Mouse (Mus musculus) mouse trophoblast stem cell (cell line): ENCODE data around the gene Itpa.

Experiments
- in situ Hi-C, 2 experiments: fragments of 300-500 bp; cut with MseI, MboI; formaldehyde crosslinking; loops; 2 replicates in 1 of 2; 3 replicates in 1 of 2; pipeline ENCODE4 v1.15.1; 2025

Gene Itpa

DNA sequence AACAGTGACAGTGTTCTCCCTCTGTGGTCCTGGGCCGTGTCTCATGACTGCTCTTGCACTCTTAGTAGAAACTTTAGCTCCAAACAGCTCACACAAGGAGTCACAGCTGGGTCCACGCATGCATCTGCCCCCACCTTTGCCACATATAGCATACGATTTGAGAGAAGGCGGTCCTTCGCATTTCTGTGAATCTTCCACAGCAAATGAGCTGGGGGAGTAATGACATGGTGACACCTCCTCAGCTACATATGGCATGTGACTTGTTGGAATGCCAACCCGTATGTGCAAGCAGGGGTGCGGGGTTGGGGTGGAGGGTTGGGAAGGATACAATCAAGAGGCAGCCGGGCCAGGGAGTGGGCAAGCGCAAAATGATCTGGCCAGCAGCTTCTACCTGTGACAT lies 10.9 kb upstream of the Itpa start:
- in situ Hi-C loops = no loop called here

DNA sequence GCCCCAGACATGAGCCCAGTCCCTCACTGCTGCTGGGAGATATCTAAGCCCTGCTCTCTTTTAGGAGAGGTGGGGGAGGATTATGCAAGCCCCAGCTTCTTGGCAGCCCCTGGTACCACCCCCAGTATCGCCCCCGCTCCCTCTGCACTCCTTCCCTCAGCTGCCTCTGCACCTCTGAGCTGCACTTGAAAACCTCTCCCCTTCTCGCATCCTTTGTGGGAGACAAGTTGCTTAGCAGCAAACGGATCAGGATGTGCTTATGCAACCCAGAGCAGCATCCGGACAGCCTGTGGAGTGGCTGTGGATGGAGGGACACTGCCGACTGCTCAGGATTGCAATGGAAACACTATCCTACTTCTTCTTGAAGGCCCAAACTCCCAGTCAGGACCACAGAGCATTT lies 9.9 kb upstream of the Itpa start:
- in situ Hi-C loops = no loop called here

- in situ Hi-C loops = no loop called here
These were observed 8.9 kb upstream of the Itpa start for GRCm38 (mm10) chr2:130658530-130658929.

DNA sequence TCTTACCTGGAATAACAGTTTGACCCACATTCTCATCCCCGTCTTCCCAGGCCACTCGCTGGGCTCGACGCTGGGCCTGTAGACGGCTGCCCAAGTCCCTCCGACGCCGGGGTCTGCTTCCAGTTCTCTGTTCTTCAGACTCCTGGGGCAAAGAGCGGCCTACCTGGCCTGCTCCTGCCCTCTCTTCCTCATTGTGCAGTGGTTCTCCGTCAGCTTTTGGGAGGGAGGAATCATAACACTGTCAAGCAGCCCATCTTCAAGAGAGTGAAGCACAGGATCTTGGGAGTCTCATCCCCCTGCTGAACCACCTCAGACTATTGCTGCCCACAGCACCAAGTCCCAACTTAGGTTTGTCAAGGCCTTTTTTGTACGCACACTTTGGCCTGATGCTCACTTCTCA lies 4.1 kb upstream of the Itpa start:
- in situ Hi-C loops = no loop called here

- in situ Hi-C loops = no loop called here
These were observed 3.2 kb upstream of the Itpa start, which contains the start of gene Ddrgk1 for GRCm38 (mm10) chr2:130664102-130664701. TSS of gene Ddrgk1 (minus strand) at chr2:130664659.

DNA sequence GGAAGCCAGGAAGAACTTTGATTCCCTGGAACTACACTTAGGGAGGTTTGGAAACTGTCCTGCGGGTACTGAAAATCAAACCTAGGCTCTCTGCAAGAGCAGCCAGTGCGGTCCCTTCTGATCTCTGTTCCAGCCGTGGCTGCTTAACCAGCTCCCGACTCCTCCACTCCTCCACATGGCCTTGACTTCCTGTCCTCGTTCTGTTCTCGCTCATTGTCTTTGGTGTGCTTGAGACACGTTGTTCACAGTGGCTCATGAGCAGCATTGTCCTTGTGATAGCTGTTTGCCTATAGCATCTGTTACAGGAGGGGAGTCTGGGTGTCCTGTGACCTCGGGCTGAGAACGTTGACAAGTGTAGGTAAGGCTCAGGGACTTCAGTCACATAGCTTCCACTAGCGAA lies 9.8 kb downstream of the Itpa start:
- in situ Hi-C loops = no loop called here

DNA sequence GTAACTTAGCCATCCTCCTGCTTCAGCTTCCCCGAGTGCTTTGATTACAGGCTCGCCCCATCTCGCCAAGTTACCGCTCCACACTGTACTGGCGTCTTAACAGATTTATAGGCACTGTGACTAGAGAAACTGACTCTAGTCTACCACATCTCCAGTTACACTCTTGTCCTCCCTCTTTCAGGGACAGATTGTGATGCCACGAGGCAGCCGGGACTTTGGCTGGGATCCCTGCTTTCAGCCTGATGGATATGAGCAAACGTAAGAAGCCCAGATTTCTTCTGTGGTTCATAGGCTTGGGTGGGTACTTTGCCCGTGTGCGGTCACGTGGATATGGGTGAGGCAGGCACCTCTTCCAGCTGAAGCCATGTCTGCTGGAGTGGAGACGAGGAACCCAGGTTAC lies 11.7 kb downstream of the Itpa start:
- in situ Hi-C loops = no loop called here

GRCm38 (mm10) chr2:130679899-130680298 lies 12.5 kb downstream of the Itpa start:
- in situ Hi-C loops = no loop called here

DNA sequence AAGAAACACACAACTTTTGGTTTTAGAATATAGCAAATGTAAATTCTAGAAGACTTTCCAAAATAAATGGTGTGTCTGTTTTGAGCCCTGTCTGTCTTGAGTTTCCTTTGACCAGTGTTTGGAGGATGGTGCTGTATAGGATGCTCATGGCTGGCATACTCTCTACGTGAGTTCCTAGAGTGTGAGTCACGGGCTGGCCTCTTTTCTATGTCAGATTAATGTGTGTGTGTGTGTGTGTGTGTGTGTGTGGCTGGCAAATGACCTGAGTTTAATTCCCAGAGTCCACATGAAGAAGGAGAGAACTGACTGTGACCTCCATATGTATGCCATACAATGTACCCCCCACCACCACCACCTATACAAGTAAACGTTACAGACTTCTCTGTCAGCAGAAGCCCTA lies 14.1 kb downstream of the Itpa start:
- in situ Hi-C loops = no loop called here

GRCm38 (mm10) chr2:130685426-130685825 lies 18.0 kb downstream of the Itpa start:
- in situ Hi-C loops = no loop called here

DNA sequence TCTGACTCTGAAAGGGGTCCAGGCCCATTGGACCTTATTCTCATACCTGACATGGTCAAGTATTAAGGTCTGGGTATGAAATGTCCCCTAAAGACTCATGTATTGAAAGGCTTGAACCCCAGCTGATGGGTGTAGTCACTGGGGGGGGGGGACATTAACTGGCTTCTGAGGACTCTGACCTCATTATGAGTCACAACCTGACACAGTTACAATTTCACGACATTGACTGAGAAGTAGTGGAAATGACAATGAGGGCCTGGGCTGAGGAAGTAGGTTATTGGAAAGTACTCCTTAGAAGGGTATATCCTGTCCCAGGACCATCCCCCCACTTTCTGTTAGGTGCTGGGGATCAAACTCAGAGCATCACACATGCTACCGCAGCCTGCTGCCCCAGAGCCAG lies 21.6 kb downstream of the Itpa start:
- in situ Hi-C loops = no loop called here

GRCm38 (mm10) chr2:130693563-130693962 lies 26.2 kb downstream of the Itpa start:
- in situ Hi-C loops = no loop called here

DNA sequence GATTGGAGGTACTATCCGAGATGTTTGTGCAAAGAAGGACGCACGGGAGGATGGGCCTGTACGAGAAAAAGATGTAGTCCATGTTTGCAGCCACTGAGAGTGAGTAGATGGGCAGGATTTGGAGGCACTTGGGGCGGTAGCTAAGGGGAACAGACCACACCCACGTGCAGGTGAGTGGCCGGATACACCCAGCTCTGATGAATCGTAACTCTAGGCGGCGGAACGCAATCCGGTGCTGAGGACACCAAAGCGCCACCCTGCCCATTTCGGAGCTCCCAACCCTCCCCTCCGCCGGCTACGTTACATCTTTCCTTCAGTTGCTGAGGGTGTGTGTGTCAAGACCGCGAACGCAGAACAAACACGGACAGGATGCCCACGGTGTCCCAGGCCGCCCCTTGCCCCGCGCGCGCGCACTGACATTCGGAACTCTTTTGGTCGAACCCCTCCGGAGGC lies 29.3 kb downstream of the Itpa start:
- in situ Hi-C loops = no loop called here

GRCm38 (mm10) chr2:130697153-130697810 lies 29.9 kb downstream of the Itpa start, which contains the start of gene Slc4a11:
TSS of gene Slc4a11 (minus strand) at chr2:130697519.
- in situ Hi-C loops = no loop called here

DNA sequence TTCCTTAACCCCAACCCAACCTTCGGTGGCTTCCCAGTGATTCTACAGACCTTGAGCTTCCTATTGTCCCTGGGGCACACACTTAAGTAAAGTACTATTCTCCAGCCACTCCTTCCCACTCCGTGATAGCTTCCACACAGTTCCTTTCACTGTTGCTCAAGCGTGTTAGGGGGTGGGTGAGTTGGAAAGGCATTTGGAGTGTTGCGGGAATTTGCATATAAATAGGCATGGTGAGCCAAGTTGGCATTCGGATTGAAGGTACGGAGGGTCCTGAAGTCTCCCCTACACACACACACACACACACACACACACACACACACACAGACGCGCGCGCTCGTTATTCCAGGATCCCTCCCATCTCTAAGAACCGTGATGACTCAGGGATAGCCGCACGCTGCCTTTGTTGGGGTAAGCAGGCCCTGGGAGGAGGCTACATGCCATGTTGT lies 30.4 kb downstream of the Itpa start:
- in situ Hi-C loops = no loop called here

GRCm38 (mm10) chr2:130704040-130705001 lies 36.9 kb downstream of the Itpa start:
- in situ Hi-C loops = no loop called here

DNA sequence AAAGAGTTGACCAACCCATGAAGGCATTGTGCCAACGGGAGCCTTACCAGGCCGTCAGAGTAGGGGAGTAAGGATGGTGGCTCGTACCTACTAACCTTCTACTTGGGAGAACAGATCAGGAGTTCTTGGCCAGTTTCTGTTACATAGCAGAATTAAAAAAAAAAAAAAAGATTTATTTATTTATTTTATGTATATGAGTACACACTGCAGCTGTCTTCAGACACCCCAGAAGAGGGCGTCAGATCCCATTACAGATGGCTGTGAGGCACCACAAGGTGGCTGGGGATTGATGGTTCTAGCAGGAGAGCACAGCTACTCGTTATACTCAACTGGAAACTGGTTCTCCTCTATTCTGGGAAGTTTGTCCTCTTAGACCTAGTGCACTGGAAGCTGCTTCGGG lies 37.8 kb downstream of the Itpa start:
- in situ Hi-C loops = no loop called here

DNA sequence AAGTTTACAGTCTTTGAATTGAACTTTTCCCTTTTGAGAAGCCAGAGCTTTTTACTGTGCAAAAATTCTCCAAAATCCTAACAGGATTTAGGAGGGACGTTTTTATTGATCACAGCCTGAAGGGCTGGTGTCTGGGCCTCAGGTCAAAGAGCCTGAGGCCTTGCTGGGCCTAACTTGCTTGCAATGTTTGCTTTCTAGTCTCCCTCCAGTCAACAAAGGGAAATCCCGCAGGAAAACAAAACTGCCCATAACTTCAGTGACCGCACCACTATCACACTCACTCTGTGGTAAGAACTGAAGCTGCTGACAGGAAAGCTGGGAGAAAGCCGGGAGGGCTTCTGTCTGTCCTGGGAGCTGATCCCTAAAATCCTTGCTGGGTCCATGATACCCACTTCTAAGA lies 39.2 kb downstream of the Itpa start:
- in situ Hi-C loops = no loop called here

DNA sequence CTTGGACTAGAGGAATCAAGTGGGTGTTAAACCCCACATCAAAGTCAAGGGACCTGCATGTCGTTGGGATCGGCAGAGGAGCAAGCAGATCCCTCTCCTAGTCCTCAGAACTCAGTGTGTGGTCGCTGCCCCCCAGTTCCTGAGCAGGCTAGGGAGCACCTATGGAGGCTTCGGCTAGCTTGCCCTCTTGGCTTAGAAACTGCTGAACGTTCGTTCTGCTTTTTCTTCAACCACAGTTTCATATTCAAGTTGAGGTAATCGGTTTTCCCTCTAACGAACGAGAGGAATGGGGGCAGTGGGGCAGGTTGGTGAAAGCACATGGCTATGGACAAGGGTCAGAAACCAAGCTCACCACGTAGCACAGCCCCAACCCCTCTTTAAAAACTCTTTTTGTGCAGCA lies 39.6 kb downstream of the Itpa start:
- in situ Hi-C loops = no loop called here

DNA sequence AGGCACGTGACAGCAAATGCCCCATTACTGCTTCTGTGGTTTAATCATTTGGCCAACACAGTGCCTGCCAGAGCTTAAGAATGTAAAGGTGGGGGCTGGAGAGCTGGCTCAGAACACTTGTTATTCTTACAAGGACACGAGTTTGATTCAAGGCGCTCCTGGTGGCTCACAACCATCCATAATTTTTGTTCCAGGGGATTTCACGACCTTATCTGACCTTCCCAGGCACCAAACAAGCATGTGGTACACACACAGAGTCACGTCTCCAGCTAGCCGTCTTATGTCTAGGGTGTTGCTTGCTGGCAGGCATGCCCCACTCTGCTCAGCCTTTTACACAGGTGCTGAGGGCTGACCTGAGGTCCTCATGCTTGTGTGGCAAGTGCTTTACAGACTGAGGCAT lies 50.5 kb downstream of the Itpa start:
- in situ Hi-C loops = no loop called here

- in situ Hi-C loops = no loop called here
These were observed 57.0 kb downstream of the Itpa start for GRCm38 (mm10) chr2:130724369-130724768.

GRCm38 (mm10) chr2:130727752-130728151 lies 60.3 kb downstream of the Itpa start:
- in situ Hi-C loops = no loop called here
